Mouse (Mus musculus) midbrain, embryonic 16.5 days (tissue): Measurements from ENCODE around the gene Heatr1. TPM values are rescaled to one million over a fixed set of nuclear protein-coding genes. Genes with fewer than 3 reads are reported as not detected.

Experiments
- ATAC-seq: fragments of 200-750 bp; cut with Nextera tagmentation; 2 replicates; pipeline ENCODE4 v1.8.0; 2017; ENCODE audit warnings: moderate TSS enrichment
- H3K27ac ChIP-seq: fragments of 300-500 bp; sonication (generic); 2 replicates; pipeline ENCODE4 v1.5.1; 2014; ENCODE audit warnings: mild to moderate bottlenecking, low read length, mixed read lengths
- H3K27me3 ChIP-seq: fragments of 300-500 bp; sonication (generic); 2 replicates; pipeline ENCODE4 v1.6.1; 2014; ENCODE audit warnings: low read depth, low read length, mixed read lengths; ENCODE audit not compliant: control insufficient read depth, insufficient read depth
- H3K36me3 ChIP-seq: fragments of 300-500 bp; sonication (generic); 2 replicates; pipeline ENCODE4 v1.6.1; 2014; ENCODE audit warnings: mild to moderate bottlenecking, low read length, moderate library complexity, mixed read lengths; ENCODE audit not compliant: control insufficient read depth, insufficient read depth
- H3K4me1 ChIP-seq: fragments of 300-500 bp; sonication (generic); 2 replicates; pipeline ENCODE4 v1.6.1; 2014; ENCODE audit warnings: mild to moderate bottlenecking, low read length, mixed read lengths; ENCODE audit not compliant: control insufficient read depth, insufficient read depth
- H3K4me2 ChIP-seq: fragments of 300-500 bp; sonication (generic); 2 replicates; pipeline ENCODE4 v1.6.1; 2014; ENCODE audit warnings: mild to moderate bottlenecking, low read length, mixed read lengths
- H3K4me3 ChIP-seq: fragments of 300-500 bp; sonication (generic); 2 replicates; pipeline ENCODE4 v1.5.1; 2014; ENCODE audit warnings: low read depth, mild to moderate bottlenecking, low read length, moderate library complexity, mixed read lengths
- H3K9ac ChIP-seq: fragments of 300-500 bp; sonication (generic); 2 replicates; pipeline ENCODE4 v1.6.1; 2014; ENCODE audit warnings: low read depth, low read length, mixed read lengths
- H3K9me3 ChIP-seq: fragments of 300-500 bp; sonication (generic); replicated peaks from 2 replicates; pipeline ENCODE4 v1.6.1; 2014; ENCODE audit warnings: mild to moderate bottlenecking, low read length, mixed read lengths; ENCODE audit not compliant: control insufficient read depth, poor library complexity, severe bottlenecking
- WGBS: fragments of 180-500 bp; shearing (Covaris S2); extraction: QIAGEN DNeasy Blood & Tissue Kit; methylation state at CpG from one replicate; pipeline ENCODE4 v1.1.7; 2014; 5-methylcytosine and 5-hydroxymethylcytosine counted together
- polyA plus RNA-seq: library from polyadenylated mRNA; unstranded; fragments of >200 nt; fragmentation: Nextera tagmentation; extraction: Ambion mirVana; gene quantifications from 2 replicates; pipeline ENCODE4 v1.2.1, GENCODE M21; 2015

The Heatr1 gene
- polyA plus RNA-seq, 1 experiment from 2014 or later, result 10.3 TPM

- no peak overlapping the region for H3K4me3 ChIP-seq
- H3K4me2 ChIP-seq, result no peak overlapping the region
- no peaks in the 10 kb centered on the region for H3K4me1 ChIP-seq
- H3K27ac ChIP-seq, result no peak overlapping the region
- no peak overlapping the region for H3K9ac ChIP-seq
- H3K9me3 ChIP-seq, result no peaks in the 10 kb centered on the region
- H3K27me3 ChIP-seq, result no peaks in the 10 kb centered on the region
- no peaks in the 10 kb centered on the region for H3K36me3 ChIP-seq
- 74% methylated on average over 1 of the region's 1 CpGs for WGBS
- ATAC-seq, result no peak
Measured at GRCm38 (mm10) chr13:12376778-12377177, 18.0 kb upstream of the Heatr1 start.

DNA sequence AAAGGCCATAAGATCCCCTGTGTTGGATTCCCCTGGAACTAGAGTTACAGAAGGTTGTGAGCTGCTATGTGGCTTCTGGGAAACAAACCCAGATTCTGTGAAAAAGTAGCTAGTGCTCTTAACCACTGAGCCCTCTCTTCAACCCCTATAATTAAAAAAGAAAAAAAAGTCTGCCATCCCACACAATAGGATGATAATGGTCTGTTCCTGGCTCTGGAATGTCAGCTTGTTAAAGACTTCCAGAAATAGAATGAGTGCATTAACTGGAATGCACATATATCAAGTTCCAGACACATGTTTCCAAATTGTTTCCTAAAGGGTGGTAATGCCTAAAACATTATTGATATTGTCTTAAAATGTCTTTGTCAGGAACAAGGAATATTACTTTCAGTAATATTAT lies 10.0 kb upstream of the Heatr1 start:
- no peak overlapping the region for H3K4me3 ChIP-seq
- no peaks in the 10 kb centered on the region for H3K27me3 ChIP-seq
- H3K36me3 ChIP-seq, result no peaks in the 10 kb centered on the region
- H3K4me1 ChIP-seq, result no peaks in the 10 kb centered on the region
- no peaks in the 10 kb centered on the region for H3K9me3 ChIP-seq
- ATAC-seq, result no peak
- H3K4me2 ChIP-seq, result no peak overlapping the region
- H3K9ac ChIP-seq, result no peak overlapping the region
- no peak overlapping the region for H3K27ac ChIP-seq

GRCm38 (mm10) chr13:12386286-12386685 lies 8.5 kb upstream of the Heatr1 start:
- H3K9me3 ChIP-seq, result no peaks in the 10 kb centered on the region
- no peak overlapping the region for H3K27ac ChIP-seq
- no peak overlapping the region for H3K4me2 ChIP-seq
- no peak overlapping the region for H3K4me3 ChIP-seq
- 0 out of 2 replicates have a peak, but pooled peaks have one; percentile 39 for ATAC-seq
- H3K27me3 ChIP-seq, result no peaks in the 10 kb centered on the region
- no peaks in the 10 kb centered on the region for H3K36me3 ChIP-seq
- no peaks in the 10 kb centered on the region for H3K4me1 ChIP-seq
- no peak overlapping the region for H3K9ac ChIP-seq

DNA sequence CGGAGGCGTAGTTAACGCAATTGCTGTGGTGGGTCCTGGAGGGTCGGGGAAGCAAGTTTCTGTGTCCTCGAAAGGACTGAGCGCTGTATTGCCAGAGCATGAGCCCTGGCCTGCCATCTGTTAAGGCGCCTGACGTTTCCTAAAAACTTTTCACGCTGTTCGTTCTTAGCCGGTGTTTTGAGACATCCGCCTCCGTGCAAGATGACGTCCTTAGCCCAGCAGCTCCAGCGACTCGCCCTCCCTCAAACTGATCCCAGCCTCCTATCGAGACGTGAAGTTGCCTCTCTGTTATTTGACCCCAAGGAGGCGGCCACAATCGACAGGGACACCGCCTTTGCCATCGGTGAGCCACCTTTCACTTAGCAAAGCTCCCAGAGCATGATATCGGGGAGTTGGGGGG lies 744 bp downstream of the Heatr1 start:
- Histone ChIP-seq H3K36me3 (peaks cover 4% of the 10 kb centered on the region; the same call in 1 of the 2 replicates), H3K9ac (peak overlapping the region; percentile 28), H3K9me3 (no peaks in the 10 kb centered on the region), H3K4me2 (peak overlapping the region; percentile 95), H3K27ac (no peak overlapping the region), H3K27me3 (peaks cover 8% of the 10 kb centered on the region), H3K4me3 (peak overlapping the region; percentile 61), H3K4me1 (peaks cover 10% of the 10 kb centered on the region)
- ATAC-seq, result peak; percentile 43; the same call in 1 of the 2 replicates
- WGBS, result 0% methylated on average over 23 of the region's 23 CpGs

GRCm38 (mm10) chr13:12408343-12409066 lies 13.7 kb downstream of the Heatr1 start:
- WGBS, result 90% methylated on average over 9 of the region's 9 CpGs
- H3K4me1 ChIP-seq, result no peaks in the 10 kb centered on the region
- H3K36me3 ChIP-seq, result peaks cover 21% of the 10 kb centered on the region
- ATAC-seq, result no peak
- no peak overlapping the region for H3K9ac ChIP-seq
- no peaks in the 10 kb centered on the region for H3K9me3 ChIP-seq
- no peak overlapping the region for H3K27ac ChIP-seq
- H3K27me3 ChIP-seq, result no peaks in the 10 kb centered on the region
- H3K4me2 ChIP-seq, result no peak overlapping the region
- H3K4me3 ChIP-seq, result no peak overlapping the region

- Histone ChIP-seq H3K36me3 (peaks cover 46% of the 10 kb centered on the region), H3K9me3 (no peaks in the 10 kb centered on the region), H3K4me1 (no peaks in the 10 kb centered on the region), H3K27ac (no peak overlapping the region), H3K4me2 (no peak overlapping the region), H3K9ac (no peak overlapping the region), H3K27me3 (no peaks in the 10 kb centered on the region), H3K4me3 (no peak overlapping the region)
- no peak for ATAC-seq
- WGBS, result 96% methylated on average over 8 of the region's 8 CpGs
Measured at GRCm38 (mm10) chr13:12412016-12412415, 17.2 kb downstream of the Heatr1 start.

DNA sequence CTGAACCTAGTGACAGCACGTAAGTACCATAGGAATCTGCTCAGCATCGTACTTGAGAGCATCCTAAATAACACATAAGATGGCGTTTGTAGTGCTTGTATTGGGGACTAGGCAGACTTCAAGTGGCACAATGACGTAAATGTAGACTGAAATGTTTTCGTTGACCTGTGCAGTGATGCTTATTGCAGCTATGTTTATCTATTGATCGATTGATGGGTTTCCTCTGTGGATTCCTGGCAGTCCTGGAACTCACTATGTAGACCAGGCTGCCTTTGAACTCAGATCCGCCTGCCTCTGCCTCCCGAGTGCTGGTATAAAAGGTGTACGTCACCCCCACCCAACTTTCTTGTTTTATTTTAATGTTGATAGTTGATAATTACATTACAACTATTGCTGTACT lies 25.8 kb downstream of the Heatr1 start:
- Histone ChIP-seq H3K9ac (no peak overlapping the region), H3K36me3 (peaks cover 51% of the 10 kb centered on the region), H3K9me3 (no peaks in the 10 kb centered on the region), H3K27ac (no peak overlapping the region), H3K4me3 (no peak overlapping the region), H3K27me3 (no peaks in the 10 kb centered on the region), H3K4me1 (no peaks in the 10 kb centered on the region), H3K4me2 (no peak overlapping the region)
- WGBS, result 97% methylated on average over 9 of the region's 9 CpGs
- no peak for ATAC-seq

DNA sequence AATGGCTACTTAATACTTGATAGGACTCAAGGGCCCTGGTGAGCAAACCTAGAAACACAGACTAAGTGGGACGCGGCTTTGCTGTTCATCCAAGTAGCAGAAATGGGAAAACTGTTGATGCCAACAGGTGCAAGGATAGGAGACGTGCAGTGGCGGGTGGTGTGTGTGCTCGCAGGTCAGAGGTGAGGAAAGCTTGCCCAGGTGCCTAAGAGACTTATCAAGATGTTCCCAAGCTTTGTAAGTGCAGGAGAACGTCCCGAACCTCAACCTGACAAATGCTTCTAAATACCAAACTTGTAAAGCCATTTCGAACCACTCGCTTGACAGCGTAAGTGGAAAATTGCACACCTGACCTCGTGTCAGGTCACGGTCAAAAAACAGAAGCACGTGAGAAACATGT lies 33.7 kb downstream of the Heatr1 start:
- Histone ChIP-seq H3K4me2 (no peak overlapping the region), H3K27ac (no peak overlapping the region), H3K36me3 (peaks cover 50% of the 10 kb centered on the region), H3K4me3 (no peak overlapping the region), H3K9ac (no peak overlapping the region), H3K27me3 (no peaks in the 10 kb centered on the region), H3K4me1 (no peaks in the 10 kb centered on the region), H3K9me3 (no peaks in the 10 kb centered on the region)
- 99% methylated on average over 13 of the region's 13 CpGs for WGBS
- ATAC-seq, result no peak

- H3K4me1 ChIP-seq, result no peaks in the 10 kb centered on the region
- ATAC-seq, result no peak
Measured at GRCm38 (mm10) chr13:12433843-12434242, 39.0 kb downstream of the Heatr1 start.

More at GRCm38 (mm10) chr13:12433843-12434242, 39.0 kb downstream of the Heatr1 start:
- no peak overlapping the region for H3K9ac ChIP-seq
- no peaks in the 10 kb centered on the region for H3K9me3 ChIP-seq
- no peaks in the 10 kb centered on the region for H3K27me3 ChIP-seq
- no peak overlapping the region for H3K27ac ChIP-seq
- peaks cover 62% of the 10 kb centered on the region for H3K36me3 ChIP-seq
- 93% methylated on average over 5 of the region's 5 CpGs for WGBS
- H3K4me3 ChIP-seq, result no peak overlapping the region
- H3K4me2 ChIP-seq, result no peak overlapping the region
